Mouse (Mus musculus): ENCODE results near the gene Ddost.
"Not testable (repeated sequence)": the region's sequence is repeated elsewhere in the genome, so short reads cannot be mapped to it uniquely, and the experiment has no call there.

The Ddost gene

GRCm38 (mm10) chr4:138310311-138310910 is 5.9 kb downstream of the Ddost start:
- no peak for ATAC-seq (ENCODE audit: insufficient number of reproducible peaks, low FRiP score, low TSS enrichment)

- ATAC-seq (ENCODE audit: insufficient number of reproducible peaks, low FRiP score, low TSS enrichment): peak; percentile 39
These were observed 7.1 kb downstream of the Ddost start for GRCm38 (mm10) chr4:138311595-138311994.

DNA sequence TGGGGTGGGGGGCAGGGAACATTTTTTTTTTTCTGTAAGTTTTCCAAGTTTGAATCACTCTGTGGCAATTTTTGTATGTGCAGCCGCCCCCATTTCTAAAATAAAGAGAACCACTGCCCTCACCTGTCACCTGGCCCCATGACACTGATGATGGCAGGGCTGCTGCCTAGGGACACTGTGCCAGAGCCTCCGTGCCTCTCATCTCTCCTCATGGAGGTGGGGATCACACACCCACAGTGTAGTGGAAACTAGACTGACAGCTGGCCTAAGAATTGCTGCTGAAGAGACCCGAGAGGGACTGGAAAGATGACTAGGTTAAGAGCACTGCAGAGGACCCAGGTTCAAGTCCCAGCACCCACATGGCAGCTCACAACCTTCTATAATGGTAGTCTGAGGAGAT is 7.6 kb downstream of the Ddost start:
- no peak for ATAC-seq (ENCODE audit: insufficient number of reproducible peaks, low FRiP score, low TSS enrichment)

DNA sequence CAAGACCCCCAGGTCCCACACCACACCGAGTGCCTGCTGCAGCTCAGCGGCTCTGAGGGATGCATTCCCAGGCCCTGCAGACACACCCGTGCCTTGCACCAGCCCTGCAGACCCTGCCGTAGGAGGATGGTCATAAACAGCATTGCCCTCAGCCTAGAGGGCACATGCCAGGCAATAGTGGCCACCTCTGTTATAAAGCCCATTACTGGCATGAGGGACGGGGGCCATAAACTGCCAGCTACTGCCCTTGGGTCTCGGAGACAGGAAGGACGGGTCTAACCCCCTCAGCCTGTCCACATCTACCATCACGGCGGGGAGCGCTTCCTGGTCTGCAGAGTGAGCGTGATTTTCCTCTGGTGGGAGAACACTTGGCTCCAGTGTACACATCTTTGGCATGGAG is 8.5 kb downstream of the Ddost start:
- no peak for ATAC-seq (ENCODE audit: insufficient number of reproducible peaks, low FRiP score, low TSS enrichment)

GRCm38 (mm10) chr4:138313795-138314194 is 9.3 kb downstream of the Ddost start:
- no peak for ATAC-seq (ENCODE audit: insufficient number of reproducible peaks, low FRiP score, low TSS enrichment)

DNA sequence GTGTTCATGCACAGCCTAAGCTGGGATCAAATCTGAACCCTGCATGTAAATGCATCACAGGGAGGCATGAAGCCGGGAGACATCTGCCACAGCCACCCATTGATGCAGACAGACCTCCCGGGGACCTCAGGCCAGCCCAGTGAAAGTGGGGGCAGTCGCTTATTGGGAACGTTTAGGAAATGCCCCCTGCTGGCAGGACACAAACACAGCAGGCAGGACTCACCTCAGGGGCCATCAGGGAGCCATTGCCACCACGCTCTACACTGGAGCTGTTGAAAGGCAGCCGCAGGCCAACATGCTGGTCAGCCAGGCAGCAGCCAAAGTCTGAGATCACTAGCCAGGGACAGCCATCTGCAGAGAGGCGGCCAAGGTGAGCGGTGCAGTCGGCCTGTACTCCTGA is 11.3 kb downstream of the Ddost start:
- ATAC-seq (ENCODE audit: insufficient number of reproducible peaks, low FRiP score, low TSS enrichment): no peak

GRCm38 (mm10) chr4:138316369-138316768 is 11.8 kb downstream of the Ddost start:
- ATAC-seq (ENCODE audit: insufficient number of reproducible peaks, low FRiP score, low TSS enrichment): no peak

- no peak for ATAC-seq (ENCODE audit: insufficient number of reproducible peaks, low FRiP score, low TSS enrichment)
These were observed 14.2 kb downstream of the Ddost start for GRCm38 (mm10) chr4:138318509-138319266.

DNA sequence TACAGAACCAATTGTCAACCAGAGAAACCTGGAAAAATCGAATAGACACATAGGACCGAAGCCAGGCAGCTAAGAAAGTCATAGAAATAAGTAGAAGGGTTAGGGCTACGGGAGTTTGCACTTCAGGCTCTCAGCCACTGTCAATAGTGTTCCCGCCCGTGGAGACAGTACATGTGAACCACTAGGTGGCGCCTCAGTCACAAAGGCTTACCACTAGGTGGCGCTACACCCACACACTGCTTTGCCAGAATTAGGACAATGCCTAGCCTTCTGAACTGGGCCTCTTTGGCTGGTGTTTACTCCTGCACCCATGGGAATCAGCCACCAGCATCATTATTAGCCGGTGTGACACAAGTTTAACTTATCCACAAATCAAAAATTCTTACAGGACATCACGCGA is 15.0 kb downstream of the Ddost start:
- ATAC-seq (ENCODE audit: insufficient number of reproducible peaks, low FRiP score, low TSS enrichment): 0 out of 2 replicates have a peak, but pooled peaks have one; percentile 21

DNA sequence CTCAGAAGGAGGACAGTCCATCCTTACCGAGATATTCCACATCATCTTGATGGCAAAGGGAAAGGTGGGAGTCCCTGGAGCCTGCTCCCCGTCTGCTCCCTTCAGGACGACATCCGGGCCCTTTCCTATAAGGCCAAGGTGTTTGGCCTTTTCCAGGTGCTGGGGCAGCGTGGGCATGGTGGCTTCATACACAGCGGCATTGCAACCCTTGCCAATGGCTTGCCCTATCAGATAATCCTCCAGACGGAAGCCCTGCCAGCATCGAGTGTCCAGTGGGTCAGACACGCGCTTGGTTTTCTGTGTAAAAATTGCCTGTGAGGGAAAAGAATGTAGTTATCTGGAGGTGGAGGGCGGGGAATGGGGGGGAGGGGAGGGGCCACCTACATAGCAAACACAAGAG is 16.2 kb downstream of the Ddost start:
- no peak for ATAC-seq (ENCODE audit: insufficient number of reproducible peaks, low FRiP score, low TSS enrichment)

- no peak for ATAC-seq (ENCODE audit: insufficient number of reproducible peaks, low FRiP score, low TSS enrichment)
These were observed 17.0 kb downstream of the Ddost start for GRCm38 (mm10) chr4:138321488-138321887.

DNA sequence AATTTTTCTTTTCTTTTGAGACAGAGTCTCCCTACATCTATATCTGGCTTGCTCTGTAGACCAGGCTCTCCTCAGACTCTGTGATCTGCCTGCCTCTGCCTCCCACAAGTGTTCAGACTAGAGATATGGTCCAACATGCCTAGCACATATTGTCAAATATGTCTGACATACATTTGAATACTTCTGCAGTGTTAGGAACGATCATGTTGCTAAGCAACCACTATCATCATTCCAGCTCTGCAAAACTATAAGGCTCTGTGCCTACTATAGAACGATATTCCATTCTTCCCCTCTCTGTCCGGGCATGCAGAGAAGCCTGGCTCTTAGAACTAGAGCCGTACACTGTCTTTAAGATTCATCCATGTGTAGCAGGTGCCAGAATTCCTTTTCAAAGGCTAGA is 18.2 kb downstream of the Ddost start:
- no peak for ATAC-seq (ENCODE audit: insufficient number of reproducible peaks, low FRiP score, low TSS enrichment)

DNA sequence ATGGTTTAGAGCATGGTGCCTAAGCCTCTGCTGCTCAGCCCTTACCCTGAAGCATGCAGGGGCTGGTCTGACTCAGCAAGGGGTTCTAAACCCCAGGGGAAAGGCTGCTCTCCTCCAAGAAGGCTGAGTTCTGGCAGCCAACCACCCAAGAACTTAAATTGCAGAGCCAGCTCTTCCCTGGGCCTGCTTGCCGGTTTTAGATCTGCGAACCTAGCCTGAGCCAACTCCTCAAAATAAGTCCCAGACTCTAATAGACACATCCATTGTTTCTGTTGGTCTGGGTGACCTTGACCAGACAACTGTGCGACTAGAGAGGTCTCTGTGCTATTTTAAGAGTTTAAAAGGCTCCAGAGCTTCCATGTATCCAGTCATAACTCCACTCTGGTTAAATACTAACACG is 19.2 kb downstream of the Ddost start:
- no peak for ATAC-seq (ENCODE audit: insufficient number of reproducible peaks, low FRiP score, low TSS enrichment)

DNA sequence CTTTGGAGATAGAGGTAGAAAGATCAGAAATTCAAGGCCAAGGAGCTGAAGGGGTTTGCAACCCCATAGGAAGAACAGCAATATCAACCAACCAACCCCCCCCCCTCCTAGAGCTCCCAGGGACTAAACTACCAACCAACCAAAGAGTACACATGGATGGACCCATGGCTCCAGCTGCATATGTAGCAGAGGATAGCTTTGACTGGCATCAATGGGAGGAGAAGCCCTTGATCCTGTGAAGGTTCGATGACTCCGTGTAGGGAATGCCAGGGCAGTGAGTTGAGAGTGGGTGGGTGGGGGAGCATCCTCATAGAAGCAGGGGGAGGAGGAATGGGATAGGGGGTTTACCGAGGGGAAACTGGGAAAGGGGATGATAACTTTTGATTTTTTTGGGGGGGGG is 19.9 kb downstream of the Ddost start:
- no peak for ATAC-seq (ENCODE audit: insufficient number of reproducible peaks, low FRiP score, low TSS enrichment)

- ATAC-seq (ENCODE audit: insufficient number of reproducible peaks, low FRiP score, low TSS enrichment): peak; percentile 87
These were observed 21.0 kb downstream of the Ddost start for GRCm38 (mm10) chr4:138325466-138326076.

GRCm38 (mm10) chr4:138326077-138326695 is 21.7 kb downstream of the Ddost start, which contains the start of gene Pink1:
TSS of gene Pink1 (minus strand) at chr4:138326307.
- peak; percentile 67 for ATAC-seq (ENCODE audit: insufficient number of reproducible peaks, low FRiP score, low TSS enrichment)

GRCm38 (mm10) chr4:138327155-138327554 is 22.6 kb downstream of the Ddost start:
- not testable (repeated sequence) for ATAC-seq (ENCODE audit: insufficient number of reproducible peaks, low FRiP score, low TSS enrichment)

DNA sequence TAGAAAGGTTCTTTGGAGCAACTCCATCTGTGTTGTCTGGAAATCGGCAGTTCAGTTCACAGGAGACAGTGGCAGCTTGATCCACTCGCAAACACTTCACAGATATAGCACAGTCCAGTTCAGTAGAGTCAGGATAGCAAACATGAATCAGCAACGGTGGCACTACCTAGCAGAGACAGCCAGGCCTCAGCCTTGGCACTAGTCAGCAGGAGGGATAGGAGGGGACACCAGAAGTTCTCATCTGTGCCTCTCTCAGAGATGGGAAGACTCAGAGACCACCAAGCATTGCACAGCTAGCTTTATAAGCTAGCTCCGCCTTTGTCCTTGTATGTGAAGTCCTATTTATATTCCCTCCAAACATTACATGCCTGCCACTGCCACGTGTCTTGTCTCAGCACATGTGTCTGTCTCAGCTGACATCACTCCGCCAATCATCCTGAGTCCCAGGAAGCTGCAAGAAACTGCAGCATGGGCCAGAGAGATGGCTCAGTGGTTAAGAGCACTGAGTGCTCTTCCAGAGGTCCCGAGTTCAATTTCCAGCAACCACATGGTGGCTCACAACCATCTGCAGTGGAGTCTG is 23.5 kb downstream of the Ddost start:
- ATAC-seq (ENCODE audit: insufficient number of reproducible peaks, low FRiP score, low TSS enrichment): no peak

DNA sequence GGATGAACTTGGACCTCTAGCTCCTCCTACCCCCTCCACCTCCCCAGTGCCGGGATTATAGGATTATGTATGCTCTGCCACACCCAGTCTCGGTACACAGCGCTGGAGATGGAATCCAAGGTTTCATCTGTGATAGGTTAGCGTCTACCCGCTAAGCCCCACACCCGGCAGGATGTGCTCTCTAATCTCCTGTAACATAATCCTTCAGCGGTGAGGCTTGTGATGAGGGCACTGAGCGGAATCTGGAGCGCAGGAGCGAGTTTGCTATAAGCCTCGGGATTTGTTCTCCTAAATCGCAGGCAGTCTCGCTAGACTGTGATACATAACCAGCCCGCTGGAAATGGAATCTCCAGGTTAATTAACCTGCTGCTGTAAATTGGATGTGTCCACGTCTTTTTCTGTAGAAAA is 25.7 kb downstream of the Ddost start:
- no peak for ATAC-seq (ENCODE audit: insufficient number of reproducible peaks, low FRiP score, low TSS enrichment)

DNA sequence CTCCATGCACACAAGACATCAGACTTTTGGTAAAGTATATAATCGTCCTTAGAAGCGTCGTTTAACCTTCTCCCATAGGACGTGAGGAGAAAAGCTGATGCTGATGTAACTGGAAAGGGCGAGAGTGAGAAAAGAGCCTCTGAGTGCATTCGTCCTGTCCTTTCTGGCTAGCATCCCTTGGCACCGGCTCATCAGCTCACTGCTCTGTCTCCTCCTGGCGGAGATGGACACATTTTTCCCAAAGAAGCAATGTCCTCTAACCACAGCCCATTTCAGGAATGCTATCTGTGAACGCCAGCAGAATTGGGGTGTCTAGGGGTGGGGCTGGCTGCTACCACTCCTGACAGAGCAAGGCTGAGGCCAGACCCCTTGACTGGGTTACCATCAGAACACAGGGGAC is 27.1 kb downstream of the Ddost start:
- ATAC-seq (ENCODE audit: insufficient number of reproducible peaks, low FRiP score, low TSS enrichment): peak; percentile 56; the same call in 1 of the 2 replicates

DNA sequence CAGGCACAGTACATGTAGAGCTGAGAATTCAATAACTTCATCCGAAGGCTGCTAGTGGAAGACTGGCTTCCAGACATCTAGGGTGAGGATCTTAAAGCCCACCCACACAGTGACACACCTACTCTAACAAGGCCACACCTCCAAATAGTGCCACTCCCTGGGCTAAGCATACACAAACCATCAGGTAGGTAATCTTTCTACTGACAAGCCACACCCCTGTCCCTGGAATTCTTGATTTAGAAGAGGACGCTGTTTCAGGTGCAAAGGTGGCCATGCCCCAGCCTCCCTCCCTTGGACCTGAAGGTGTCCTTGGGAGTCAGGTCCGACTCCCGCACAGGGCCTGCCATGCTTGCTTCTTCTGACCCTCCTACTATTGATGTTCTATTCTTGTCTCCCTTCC is 28.6 kb downstream of the Ddost start:
- no peak for ATAC-seq (ENCODE audit: insufficient number of reproducible peaks, low FRiP score, low TSS enrichment)
